Mouse (Mus musculus) kidney, adult 2 months (tissue): Measurements from ENCODE around the gene 6030458C11Rik. TPM values are rescaled to one million over a fixed set of nuclear protein-coding genes. Genes with fewer than 3 reads are reported as not detected.

Experiments
- DNase-seq: peaks from one replicate; pipeline ENCODE4 v3.0.0; 2021
- H3K27ac ChIP-seq: fragments of 200-500 bp; 2 replicates; pipeline ENCODE4 v1.5.1; 2012; ENCODE audit warnings: low read depth, low read length, control low read depth, inconsistent platforms; ENCODE audit not compliant: insufficient read depth
- H3K27me3 ChIP-seq: fragments of 200-500 bp; replicated peaks from 2 replicates; pipeline ENCODE4 v1.6.1; 2012; ENCODE audit warnings: mild to moderate bottlenecking, moderate library complexity, low read length, inconsistent platforms; ENCODE audit not compliant: control insufficient read depth, insufficient read depth
- H3K36me3 ChIP-seq: fragments of 200-500 bp; 2 replicates; pipeline ENCODE4 v1.6.1; 2012; ENCODE audit warnings: mild to moderate bottlenecking, moderate library complexity, low read length, inconsistent platforms; ENCODE audit not compliant: control insufficient read depth, insufficient read depth
- H3K4me1 ChIP-seq: fragments of 200-500 bp; 2 replicates; pipeline ENCODE4 v1.6.1; 2011; ENCODE audit warnings: low read length; ENCODE audit not compliant: control insufficient read depth, insufficient read depth
- H3K4me3 ChIP-seq: fragments of 200-500 bp; 2 replicates; pipeline ENCODE4 v1.5.1; 2011; ENCODE audit warnings: mild to moderate bottlenecking, low read depth, low read length, control low read depth; ENCODE audit not compliant: insufficient read depth
- CTCF ChIP-seq: fragments of 200-500 bp; conservative IDR thresholded peaks from 2 replicates; pipeline ENCODE4 v1.5.1; 2011; ENCODE audit warnings: low read depth, mild to moderate bottlenecking, control low read depth, low read length, moderate library complexity, mixed read lengths; ENCODE audit not compliant: insufficient read depth, insufficient read length
- POLR2A ChIP-seq: fragments of 200-500 bp; IDR thresholded peaks from one replicate; pipeline ENCODE4 v1.6.1; 2011; ENCODE audit warnings: low read depth, low read length, control low read depth
- WGBS: fragments of 180-500 bp; shearing (Covaris S2); methylation state at CpG from one replicate; pipeline ENCODE4 v1.1.7; 2018; 5-methylcytosine and 5-hydroxymethylcytosine counted together
- polyA plus RNA-seq: library from polyadenylated mRNA; depleted of rRNA; stranded (reverse); fragments of >200 nt; gene quantifications from 2 replicates; pipeline ENCODE4 v1.2.3, GENCODE M21; 2012

6030458C11Rik gene
- polyA plus RNA-seq, 1 experiment = 7.8 TPM

GRCm38 (mm10) chr15:12857840-12858516, 33.5 kb upstream of the 6030458C11Rik start:
- Histone ChIP-seq H3K36me3 (peaks cover 2% of the 10 kb centered on the region), H3K27me3 (no peaks in the 10 kb centered on the region), H3K4me1 (no peaks in the 10 kb centered on the region), H3K27ac (no peak overlapping the region), H3K4me3 (no peak overlapping the region)
- DNase-seq = no peak
- TF ChIP-seq POLR2A (no peak), CTCF (no peak)
- 89% methylated on average over 12 of the region's 12 CpGs for WGBS

DNA sequence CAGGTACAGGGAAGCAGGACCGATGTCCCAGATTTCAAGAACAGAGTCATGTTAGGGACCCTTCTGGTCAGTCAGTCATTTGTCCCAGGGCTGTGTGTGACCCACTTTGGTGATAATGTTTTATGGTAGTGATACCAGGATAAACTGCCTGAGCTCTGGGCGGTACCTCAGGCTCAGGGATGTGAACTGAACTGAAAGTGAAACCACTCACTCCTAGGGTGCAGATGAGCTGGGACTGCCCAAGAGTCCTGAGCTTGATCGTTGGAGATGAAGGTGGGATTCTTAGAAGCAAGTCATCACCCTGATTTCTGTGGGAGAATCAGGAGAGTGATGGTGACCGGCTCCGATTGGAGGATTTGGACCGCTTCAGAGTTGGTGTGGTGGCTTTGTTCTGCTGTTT, 32.3 kb upstream of the 6030458C11Rik start:
- Histone ChIP-seq H3K4me3 (no peak overlapping the region), H3K36me3 (no peaks in the 10 kb centered on the region), H3K27ac (no peak overlapping the region), H3K27me3 (no peaks in the 10 kb centered on the region), H3K4me1 (no peaks in the 10 kb centered on the region)
- no peak for TF ChIP-seq CTCF
- DNase-seq = no peak
- 95% methylated on average over 6 of the region's 6 CpGs for WGBS

- no peaks in the 10 kb centered on the region for H3K27me3 ChIP-seq
- no peak overlapping the region for H3K27ac ChIP-seq
- DNase-seq = no peak
- 91% methylated on average over 8 of the region's 8 CpGs for WGBS
- TF ChIP-seq CTCF (no peak), POLR2A (no peak)
- no peak overlapping the region for H3K4me3 ChIP-seq
- no peaks in the 10 kb centered on the region for H3K36me3 ChIP-seq
- H3K4me1 ChIP-seq = no peaks in the 10 kb centered on the region
Measured at GRCm38 (mm10) chr15:12853471-12853870, 29.0 kb upstream of the 6030458C11Rik start.

GRCm38 (mm10) chr15:12849373-12849772, 24.9 kb upstream of the 6030458C11Rik start:
- no peak overlapping the region for H3K4me3 ChIP-seq
- H3K27me3 ChIP-seq = no peaks in the 10 kb centered on the region
- TF ChIP-seq CTCF (no peak), POLR2A (no peak)
- no peak overlapping the region for H3K27ac ChIP-seq
- no peaks in the 10 kb centered on the region for H3K4me1 ChIP-seq
- H3K36me3 ChIP-seq = no peaks in the 10 kb centered on the region
- no peak for DNase-seq
- WGBS = 68% methylated on average over 4 of the region's 4 CpGs

GRCm38 (mm10) chr15:12848196-12848975, 23.9 kb upstream of the 6030458C11Rik start:
- Histone ChIP-seq H3K27ac (no peak overlapping the region), H3K4me3 (no peak overlapping the region), H3K27me3 (no peaks in the 10 kb centered on the region), H3K4me1 (no peaks in the 10 kb centered on the region), H3K36me3 (no peaks in the 10 kb centered on the region)
- WGBS = 74% methylated on average over 11 of the region's 11 CpGs
- TF ChIP-seq POLR2A = no peak
- TF ChIP-seq CTCF = no peak
- no peak for DNase-seq

GRCm38 (mm10) chr15:12842833-12843232, 18.4 kb upstream of the 6030458C11Rik start:
- TF ChIP-seq CTCF = 0 out of 2 replicates have a peak, but pooled peaks have one; percentile 7
- no peak for TF ChIP-seq POLR2A
- no peak for DNase-seq
- H3K27me3 ChIP-seq = no peaks in the 10 kb centered on the region
- WGBS = 78% methylated on average over 7 of the region's 7 CpGs
- no peaks in the 10 kb centered on the region; the same call in none of the 2 replicates for H3K36me3 ChIP-seq
- H3K4me3 ChIP-seq = no peak overlapping the region
- H3K27ac ChIP-seq = no peak overlapping the region
- no peaks in the 10 kb centered on the region for H3K4me1 ChIP-seq

DNA sequence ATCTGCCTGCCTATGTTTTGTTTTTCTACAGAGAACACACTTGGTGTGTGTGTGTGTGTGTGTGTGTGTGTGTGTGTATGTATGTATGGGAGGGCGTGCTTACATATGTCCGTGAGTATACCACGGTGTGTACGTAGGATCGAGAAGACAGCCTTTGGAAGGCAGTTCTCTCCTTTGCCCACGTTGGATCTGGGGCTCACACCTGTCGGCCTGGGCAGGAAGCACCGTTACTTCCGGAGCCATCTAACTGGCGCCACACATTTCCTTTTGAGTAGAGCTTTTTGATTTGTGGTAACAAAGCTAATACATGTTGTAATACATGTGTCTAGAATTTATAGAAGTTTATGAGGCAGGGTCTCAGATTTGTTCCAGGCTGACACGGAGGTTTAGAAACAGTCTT, 16.3 kb upstream of the 6030458C11Rik start:
- Histone ChIP-seq H3K4me3 (no peak overlapping the region), H3K4me1 (no peaks in the 10 kb centered on the region), H3K27ac (no peak overlapping the region), H3K36me3 (no peaks in the 10 kb centered on the region; the same call in none of the 2 replicates), H3K27me3 (no peaks in the 10 kb centered on the region)
- WGBS = 89% methylated on average over 11 of the region's 11 CpGs
- no peak for TF ChIP-seq CTCF
- no peak for TF ChIP-seq POLR2A
- DNase-seq = no peak
